Mouse (Mus musculus) forebrain, embryonic 16.5 days (tissue): Measurements from ENCODE around the gene Erich2. TPM values are rescaled to one million over a fixed set of nuclear protein-coding genes. Genes with fewer than 3 reads are reported as not detected.

Experiments used
- ATAC-seq: fragments of 200-750 bp; cut with Nextera tagmentation; 2 replicates; pipeline ENCODE4 v1.8.0; 2017; ENCODE audit warnings: mild to moderate bottlenecking, moderate library complexity
- H3K27ac ChIP-seq: fragments of 300-500 bp; sonication (generic); 2 replicates; pipeline ENCODE4 v1.5.1; 2014; ENCODE audit warnings: low read length, control low read depth
- H3K27me3 ChIP-seq: fragments of 300-500 bp; sonication (generic); replicated peaks from 2 replicates; pipeline ENCODE4 v1.6.1; 2014; ENCODE audit warnings: low read length; ENCODE audit not compliant: control insufficient read depth, insufficient read depth
- H3K36me3 ChIP-seq: fragments of 300-500 bp; sonication (generic); 2 replicates; pipeline ENCODE4 v1.6.1; 2014; ENCODE audit not compliant: control insufficient read depth, insufficient read depth
- H3K4me1 ChIP-seq: fragments of 300-500 bp; sonication (generic); replicated peaks from 2 replicates; pipeline ENCODE4 v1.6.1; 2014; ENCODE audit warnings: low read length; ENCODE audit not compliant: control insufficient read depth, insufficient read depth
- H3K4me2 ChIP-seq: fragments of 300-500 bp; sonication (generic); 2 replicates; pipeline ENCODE4 v1.6.1; 2014; ENCODE audit warnings: mild to moderate bottlenecking, low read length, control low read depth
- H3K4me3 ChIP-seq: fragments of 300-500 bp; sonication (generic); replicated peaks from 2 replicates; pipeline ENCODE4 v1.5.1; 2014; ENCODE audit warnings: mild to moderate bottlenecking, low read length, control low read depth
- H3K9ac ChIP-seq: fragments of 300-500 bp; sonication (generic); replicated peaks from 2 replicates; pipeline ENCODE4 v1.6.1; 2014; ENCODE audit warnings: low read depth, low read length, control low read depth
- H3K9me3 ChIP-seq: fragments of 300-500 bp; sonication (generic); 2 replicates; pipeline ENCODE4 v1.6.1; 2016; ENCODE audit warnings: low read length; ENCODE audit not compliant: control insufficient read depth
- WGBS: fragments of 180-500 bp; shearing (Covaris S2); extraction: QIAGEN DNeasy Blood & Tissue Kit; methylation state at CpG from one replicate; pipeline ENCODE4 v1.1.7; 2014; 5-methylcytosine and 5-hydroxymethylcytosine counted together
- polyA plus RNA-seq: library from polyadenylated mRNA; unstranded; fragments of >200 nt; fragmentation: Nextera tagmentation; extraction: Ambion mirVana; gene quantifications from 2 replicates; pipeline ENCODE4 v1.2.1, GENCODE M21; 2015

Erich2 gene
- polyA plus RNA-seq: 1.3 and 2.6 TPM in 2 replicates

GRCm38 (mm10) chr2:70508496-70508895, at the start of gene Erich2:
Erich2 (plus strand) TSS chr2:70508819.
- ATAC-seq: peak; percentile 16; the same call in 1 of the 2 replicates
- H3K4me2 ChIP-seq: peak within 1 kb of the TSS; percentile 93

DNA sequence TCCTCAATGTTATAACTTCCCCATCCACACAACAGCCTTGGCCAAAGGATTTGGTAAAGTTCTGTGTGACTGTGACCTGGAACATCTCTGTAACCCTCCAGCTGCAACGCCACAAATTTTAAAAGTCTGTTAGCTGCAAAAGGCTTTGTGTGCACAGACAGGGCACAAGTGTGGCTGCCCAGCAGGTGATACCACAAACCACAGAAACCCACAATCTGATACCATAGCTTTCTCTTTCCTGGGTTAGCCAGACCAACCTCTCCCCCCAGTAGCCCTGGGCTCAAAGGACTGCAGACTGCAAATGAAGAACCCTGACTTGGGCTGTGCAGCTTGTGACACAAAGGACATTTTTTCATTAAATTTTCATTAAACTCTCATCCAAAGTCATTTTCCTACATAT, 45.0 kb upstream of the Erich2 start:
- Histone ChIP-seq H3K4me3 (no peak overlapping the region), H3K9ac (no peak overlapping the region), H3K4me1 (no peaks in the 10 kb centered on the region), H3K36me3 (no peaks in the 10 kb centered on the region), H3K27me3 (peaks cover 2% of the 10 kb centered on the region; the same call in 1 of the 2 replicates), H3K9me3 (no peaks in the 10 kb centered on the region), H3K4me2 (no peak overlapping the region), H3K27ac (no peak overlapping the region)
- ATAC-seq: no peak
- 96% methylated on average over 1 of the region's 1 CpGs for WGBS

More at GRCm38 (mm10) chr2:70508496-70508895, at the start of gene Erich2:
- Histone ChIP-seq H3K4me1 (peaks cover 9% of the 10 kb centered on the region), H3K9ac (peak within 1 kb of the TSS; percentile 57), H3K27ac (0 out of 2 replicates have a peak within 1 kb of the TSS, but pooled peaks have one; percentile 19), H3K36me3 (no peaks in the 10 kb centered on the region), H3K27me3 (no peaks in the 10 kb centered on the region), H3K4me3 (peak within 1 kb of the TSS; percentile 58), H3K9me3 (no peaks in the 10 kb centered on the region; the same call in 1 of the 2 replicates)
- 10% methylated on average over 10 of the region's 10 CpGs for WGBS

GRCm38 (mm10) chr2:70471136-70471535, 37.5 kb upstream of the Erich2 start:
- no peak overlapping the region for H3K9ac ChIP-seq
- no peak overlapping the region for H3K4me3 ChIP-seq

DNA sequence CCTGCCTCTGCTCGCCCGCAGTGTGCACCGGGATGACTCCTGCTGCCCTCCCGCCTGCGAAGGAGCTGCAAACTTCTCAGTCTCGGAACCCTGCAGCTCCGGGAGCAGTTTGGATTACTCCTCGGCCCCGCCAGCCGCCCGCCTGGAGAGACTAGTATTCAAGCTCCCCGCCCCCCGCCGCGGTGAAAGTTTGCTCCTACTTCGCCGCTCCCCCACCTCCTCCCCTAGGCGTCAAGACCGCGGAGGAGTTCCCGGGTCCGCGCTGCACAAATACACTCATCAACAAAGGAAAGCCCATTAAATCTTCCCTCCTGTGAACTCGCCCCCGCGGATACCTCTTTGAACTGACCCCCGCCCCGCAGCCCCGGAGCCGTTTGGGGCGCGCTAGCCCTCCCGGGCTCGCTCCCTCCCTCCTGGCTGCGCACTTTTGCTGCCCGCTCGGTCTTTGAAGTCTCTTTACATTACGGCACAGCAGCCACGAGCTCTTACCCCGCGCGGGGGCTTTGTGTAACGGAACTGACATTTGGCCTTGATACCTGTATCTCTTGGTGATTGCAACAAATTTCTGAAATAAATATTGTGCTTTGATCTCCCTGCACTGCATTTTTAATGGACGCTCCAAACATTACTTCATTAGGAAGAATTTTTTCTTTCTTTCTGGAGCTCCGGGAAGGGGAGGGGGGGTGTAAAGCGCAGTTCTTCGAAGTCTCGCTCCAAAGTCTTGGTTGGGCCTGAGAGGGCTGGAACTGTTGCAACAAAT, 36.6 kb upstream of the Erich2 start:
- Histone ChIP-seq H3K4me2 (peak overlapping the region; percentile 72), H3K4me1 (peaks cover 39% of the 10 kb centered on the region), H3K36me3 (no peaks in the 10 kb centered on the region), H3K4me3 (peak overlapping the region; percentile 42), H3K9ac (peak overlapping the region; percentile 26; the same call in 1 of the 2 replicates), H3K27ac (no peak overlapping the region), H3K9me3 (no peaks in the 10 kb centered on the region), H3K27me3 (peaks cover 56% of the 10 kb centered on the region)
- ATAC-seq: no peak
- WGBS: under 1% methylated on average over 48 of the region's 48 CpGs

More at GRCm38 (mm10) chr2:70471136-70471535, 37.5 kb upstream of the Erich2 start:
- ATAC-seq: no peak
- no peak overlapping the region for H3K4me2 ChIP-seq
- no peaks in the 10 kb centered on the region for H3K36me3 ChIP-seq
- 13% methylated on average over 5 of the region's 5 CpGs for WGBS
- peaks cover 31% of the 10 kb centered on the region for H3K4me1 ChIP-seq
- peaks cover 48% of the 10 kb centered on the region for H3K27me3 ChIP-seq
- no peak overlapping the region for H3K27ac ChIP-seq
- no peaks in the 10 kb centered on the region for H3K9me3 ChIP-seq

GRCm38 (mm10) chr2:70497715-70498318, 10.8 kb upstream of the Erich2 start:
- H3K36me3 ChIP-seq: no peaks in the 10 kb centered on the region
- no peaks in the 10 kb centered on the region for H3K4me1 ChIP-seq
- ATAC-seq: no peak
- no peak overlapping the region for H3K27ac ChIP-seq
- no peak overlapping the region for H3K4me3 ChIP-seq
- H3K9ac ChIP-seq: no peak overlapping the region
- 0 out of 2 replicates have a peak, but pooled peaks cover 4% of the 10 kb centered on the region for H3K27me3 ChIP-seq
- H3K4me2 ChIP-seq: no peak overlapping the region
- WGBS: 46% methylated on average over 13 of the region's 13 CpGs
- no peaks in the 10 kb centered on the region for H3K9me3 ChIP-seq

DNA sequence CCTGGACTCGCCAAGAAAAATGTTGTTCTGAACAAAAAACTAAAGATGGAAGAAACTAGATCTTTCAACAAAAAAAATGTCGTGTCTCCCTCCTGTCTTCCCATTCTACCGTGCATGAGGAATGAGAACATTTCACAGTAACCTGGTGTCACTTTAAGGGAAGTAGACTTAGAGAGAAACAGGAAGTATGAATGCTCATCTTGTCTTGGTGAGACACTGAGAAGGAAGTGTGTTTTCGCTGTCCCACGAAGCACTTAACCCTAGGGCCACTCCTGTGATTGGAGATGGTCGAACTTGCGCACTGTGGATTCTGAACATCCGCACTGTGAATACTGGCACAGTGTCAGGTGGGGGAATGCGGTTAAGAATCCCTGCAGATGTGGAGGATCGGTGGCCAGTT, 5.2 kb upstream of the Erich2 start:
- 81% methylated on average over 10 of the region's 10 CpGs for WGBS
- no peaks in the 10 kb centered on the region for H3K9me3 ChIP-seq
- peaks cover under 1% of the 10 kb centered on the region for H3K4me1 ChIP-seq
- H3K4me2 ChIP-seq: no peak overlapping the region
- H3K27me3 ChIP-seq: 0 out of 2 replicates have a peak, but pooled peaks cover 2% of the 10 kb centered on the region
- ATAC-seq: no peak
- H3K4me3 ChIP-seq: no peak overlapping the region
- H3K27ac ChIP-seq: no peak overlapping the region
- H3K36me3 ChIP-seq: no peaks in the 10 kb centered on the region
- no peak overlapping the region for H3K9ac ChIP-seq

DNA sequence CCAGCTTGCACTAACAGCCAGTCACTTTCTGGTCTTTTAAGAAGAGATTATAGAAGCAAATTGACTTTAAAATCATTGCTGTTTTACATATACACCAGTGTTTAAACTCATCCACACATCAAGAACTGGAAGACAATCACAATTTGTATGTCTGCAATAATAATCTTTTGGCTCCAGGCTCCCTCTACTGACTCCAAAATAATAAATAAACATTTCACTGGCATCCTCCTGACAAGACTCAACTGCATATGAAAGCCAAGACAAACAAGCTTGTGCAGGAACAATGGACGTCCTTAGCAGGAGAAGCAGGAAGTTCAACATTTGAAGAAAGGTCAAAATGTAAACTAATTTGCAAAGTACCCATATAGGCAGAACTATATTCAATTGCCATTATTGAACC, 3.4 kb upstream of the Erich2 start:
- 50% methylated on average over 1 of the region's 1 CpGs for WGBS
- H3K9me3 ChIP-seq: no peaks in the 10 kb centered on the region
- H3K4me1 ChIP-seq: peaks cover 9% of the 10 kb centered on the region
- H3K4me3 ChIP-seq: no peak overlapping the region
- ATAC-seq: no peak
- no peak overlapping the region for H3K4me2 ChIP-seq
- no peak overlapping the region for H3K9ac ChIP-seq
- H3K36me3 ChIP-seq: no peaks in the 10 kb centered on the region
- no peak overlapping the region for H3K27ac ChIP-seq
- H3K27me3 ChIP-seq: 0 out of 2 replicates have a peak, but pooled peaks cover 2% of the 10 kb centered on the region

- Histone ChIP-seq H3K9ac (no peak overlapping the region), H3K27me3 (0 out of 2 replicates have a peak, but pooled peaks cover 2% of the 10 kb centered on the region), H3K4me3 (no peak overlapping the region), H3K27ac (no peak overlapping the region), H3K9me3 (no peaks in the 10 kb centered on the region; the same call in 1 of the 2 replicates), H3K4me2 (no peak overlapping the region), H3K4me1 (peaks cover 9% of the 10 kb centered on the region), H3K36me3 (no peaks in the 10 kb centered on the region)
- ATAC-seq: no peak
- WGBS: 40% methylated on average over 4 of the region's 4 CpGs
These were observed 2.7 kb upstream of the Erich2 start for GRCm38 (mm10) chr2:70505896-70506295.

GRCm38 (mm10) chr2:70506372-70506771, 2.2 kb upstream of the Erich2 start:
- no peak overlapping the region for H3K4me3 ChIP-seq
- WGBS: 76% methylated on average over 2 of the region's 2 CpGs
- 0 out of 2 replicates have a peak, but pooled peaks cover 2% of the 10 kb centered on the region for H3K27me3 ChIP-seq
- no peak overlapping the region for H3K4me2 ChIP-seq
- H3K9me3 ChIP-seq: no peaks in the 10 kb centered on the region; the same call in 1 of the 2 replicates
- ATAC-seq: no peak
- H3K4me1 ChIP-seq: peaks cover 9% of the 10 kb centered on the region
- H3K9ac ChIP-seq: no peak overlapping the region
- no peaks in the 10 kb centered on the region for H3K36me3 ChIP-seq
- no peak overlapping the region for H3K27ac ChIP-seq
